Mouse (Mus musculus) kidney, embryonic 15.5 days (tissue): ENCODE results near the gene Rbm44. TPM values are rescaled to one million over a fixed set of nuclear protein-coding genes. Genes with fewer than 3 reads are reported as not detected.

Experiments
- ATAC-seq: fragments of 200-750 bp; cut with Nextera tagmentation; replicated peaks from 2 replicates; pipeline ENCODE4 v1.8.0; 2017; ENCODE audit warnings: moderate TSS enrichment; ENCODE audit not compliant: low FRiP score
- H3K27ac ChIP-seq: fragments of 300-500 bp; sonication (generic); 2 replicates; pipeline ENCODE4 v1.5.1; 2015; ENCODE audit warnings: mild to moderate bottlenecking, inconsistent platforms
- H3K27me3 ChIP-seq: fragments of 300-500 bp; sonication (generic); 2 replicates; pipeline ENCODE4 v1.6.1; 2015; ENCODE audit warnings: inconsistent platforms
- H3K36me3 ChIP-seq: fragments of 300-500 bp; sonication (generic); 2 replicates; pipeline ENCODE4 v1.6.1; 2015; ENCODE audit warnings: inconsistent platforms
- H3K4me1 ChIP-seq: fragments of 300-500 bp; sonication (generic); 2 replicates; pipeline ENCODE4 v1.6.1; 2015; ENCODE audit warnings: inconsistent platforms
- H3K4me2 ChIP-seq: fragments of 300-500 bp; sonication (generic); 2 replicates; pipeline ENCODE4 v1.6.1; 2015; ENCODE audit warnings: moderate library complexity, mild to moderate bottlenecking, inconsistent platforms
- H3K4me3 ChIP-seq: fragments of 300-500 bp; sonication (generic); replicated peaks from 2 replicates; pipeline ENCODE4 v1.5.1; 2015; ENCODE audit warnings: mild to moderate bottlenecking, inconsistent platforms
- H3K9ac ChIP-seq: fragments of 300-500 bp; sonication (generic); 2 replicates; pipeline ENCODE4 v1.6.1; 2015; ENCODE audit warnings: mild to moderate bottlenecking, inconsistent platforms
- H3K9me3 ChIP-seq: fragments of 300-500 bp; sonication (generic); replicated peaks from 2 replicates; pipeline ENCODE4 v1.6.1; 2016; ENCODE audit warnings: inconsistent platforms
- WGBS: fragments of 180-500 bp; shearing (Covaris S2); methylation state at CpG from one replicate; pipeline ENCODE4 v1.1.7; 2015; ENCODE audit warnings: mixed read lengths; 5-methylcytosine and 5-hydroxymethylcytosine counted together
- polyA plus RNA-seq: library from polyadenylated mRNA; unstranded; fragments of >200 nt; fragmentation: Nextera tagmentation; extraction: Ambion mirVana; gene quantifications from 2 replicates; pipeline ENCODE4 v1.2.1, GENCODE M21; 2015

The Rbm44 gene
- polyA plus RNA-seq, 1 experiment from 2014 or later: 0.61 TPM

DNA sequence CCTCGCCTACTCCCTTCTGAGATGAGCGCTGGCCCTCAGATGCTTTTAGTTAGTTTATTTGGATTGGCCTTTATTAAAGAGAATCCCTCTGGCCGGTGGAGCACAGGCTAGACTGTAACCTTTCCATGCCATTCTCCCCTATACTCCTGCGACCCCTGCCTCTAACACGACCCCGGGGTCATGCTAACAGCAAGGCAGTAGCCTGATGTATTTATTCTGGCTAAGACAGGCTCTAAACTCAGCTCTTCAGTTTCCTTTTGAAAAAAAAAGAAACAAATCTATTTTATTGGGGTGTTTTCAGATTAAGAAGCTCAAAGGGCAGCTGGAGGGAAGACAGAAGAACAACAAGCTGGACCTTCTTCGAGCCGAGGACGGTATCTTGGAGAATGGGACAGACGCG, 22.8 kb upstream of the Rbm44 start:
- ATAC-seq: no peak
- no peak overlapping the region for H3K27ac ChIP-seq

DNA sequence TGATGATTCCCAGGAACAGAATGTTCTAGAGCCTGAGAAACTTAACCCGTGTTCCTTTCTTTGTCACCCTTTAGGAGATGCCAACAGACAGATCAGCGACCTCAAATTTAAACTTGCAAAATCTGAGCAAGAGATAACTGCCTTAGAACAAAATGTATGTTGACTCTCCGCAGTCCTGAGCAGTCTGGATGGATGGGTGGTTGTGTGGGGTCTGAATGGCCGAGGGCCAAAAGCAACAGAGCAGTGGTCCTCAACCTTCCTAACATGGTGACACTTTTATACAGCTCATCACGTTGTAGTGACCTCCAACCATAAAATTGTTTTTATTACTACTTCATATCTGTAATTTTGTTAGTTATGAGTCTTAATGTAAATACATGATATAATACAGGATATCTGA, 21.9 kb upstream of the Rbm44 start:
- Histone ChIP-seq H3K36me3 (peaks cover 48% of the 10 kb centered on the region), H3K4me1 (peaks cover 19% of the 10 kb centered on the region; the same call in 1 of the 2 replicates), H3K4me2 (no peak overlapping the region), H3K9ac (no peak overlapping the region), H3K27ac (no peak overlapping the region), H3K9me3 (no peaks in the 10 kb centered on the region), H3K4me3 (no peak overlapping the region), H3K27me3 (no peaks in the 10 kb centered on the region)
- ATAC-seq: no peak
- WGBS: 70% methylated on average over 5 of the region's 5 CpGs

More for the DNA sequence above, 22.8 kb upstream of the Rbm44 start:
- peaks cover 43% of the 10 kb centered on the region for H3K36me3 ChIP-seq
- no peak overlapping the region for H3K4me3 ChIP-seq
- H3K27me3 ChIP-seq: no peaks in the 10 kb centered on the region
- H3K9ac ChIP-seq: no peak overlapping the region
- H3K4me1 ChIP-seq: peaks cover 19% of the 10 kb centered on the region; the same call in 1 of the 2 replicates
- H3K9me3 ChIP-seq: no peaks in the 10 kb centered on the region
- 42% methylated on average over 11 of the region's 11 CpGs for WGBS
- no peak overlapping the region for H3K4me2 ChIP-seq

DNA sequence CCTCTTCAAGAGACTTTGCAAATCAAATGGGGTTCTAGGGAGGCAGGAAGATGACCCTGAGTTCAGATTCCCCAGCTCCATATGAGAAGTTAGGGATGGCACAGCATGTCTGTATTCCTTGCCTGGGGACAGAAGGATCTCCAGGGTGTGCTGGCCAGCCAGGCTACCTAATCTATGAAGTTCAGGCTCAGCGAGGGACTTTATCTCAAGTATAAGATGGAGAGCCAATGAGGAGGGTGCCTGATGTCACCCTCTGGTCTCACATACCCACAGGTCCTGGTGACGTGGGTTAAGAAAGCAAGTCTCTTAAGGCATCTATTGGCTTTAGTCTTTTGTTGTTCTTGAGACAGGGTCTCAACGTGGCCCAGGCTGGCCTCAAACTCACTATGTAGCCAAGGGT, 21.4 kb upstream of the Rbm44 start:
- no peak overlapping the region for H3K4me2 ChIP-seq
- peaks cover 53% of the 10 kb centered on the region for H3K36me3 ChIP-seq
- no peak overlapping the region for H3K27ac ChIP-seq
- H3K9me3 ChIP-seq: no peaks in the 10 kb centered on the region
- WGBS: 87% methylated on average over 3 of the region's 3 CpGs
- H3K9ac ChIP-seq: no peak overlapping the region
- H3K4me3 ChIP-seq: no peak overlapping the region
- peaks cover 19% of the 10 kb centered on the region; the same call in 1 of the 2 replicates for H3K4me1 ChIP-seq
- H3K27me3 ChIP-seq: no peaks in the 10 kb centered on the region
- ATAC-seq: no peak

DNA sequence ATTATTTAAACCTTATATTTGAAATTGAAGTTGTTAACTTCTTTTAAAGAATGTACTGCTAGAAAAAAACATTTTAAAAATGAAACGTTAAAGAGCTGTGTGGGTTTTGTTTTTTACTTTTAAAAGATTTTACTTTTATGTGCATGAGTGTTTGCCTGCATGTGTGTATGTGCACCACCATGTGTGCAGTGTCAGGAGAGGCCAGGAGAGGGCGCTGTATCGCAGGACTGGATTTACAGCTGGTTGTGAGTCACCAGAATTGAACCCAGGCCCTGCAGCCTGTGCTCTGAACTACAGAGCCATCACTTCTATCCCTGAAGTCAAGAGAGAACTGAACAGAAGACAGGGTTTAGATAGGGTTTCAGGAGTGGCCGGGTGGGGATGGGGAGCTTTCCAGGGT, 16.0 kb upstream of the Rbm44 start:
- H3K4me2 ChIP-seq: no peak overlapping the region
- no peak overlapping the region for H3K9ac ChIP-seq

DNA sequence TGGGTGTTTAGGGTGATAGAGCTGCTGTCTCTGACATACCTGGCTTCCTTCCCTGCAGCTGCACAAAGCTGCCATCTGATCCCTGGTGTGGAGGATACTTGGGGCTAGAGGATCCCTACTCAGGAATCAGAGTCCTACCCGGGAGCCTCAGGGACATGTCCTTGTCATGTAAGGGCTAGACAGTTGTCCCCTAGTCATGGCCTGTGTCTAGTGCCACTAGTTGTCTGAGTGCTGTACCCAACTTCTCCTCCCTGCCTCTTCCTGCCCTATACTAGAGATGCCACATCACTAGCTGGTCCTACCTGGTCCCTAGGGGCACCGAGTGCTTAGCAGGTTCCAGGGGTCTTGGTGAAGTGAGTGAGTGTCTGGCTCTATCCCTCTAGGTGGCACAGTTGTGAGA, 7.9 kb upstream of the Rbm44 start:
- no peak overlapping the region for H3K4me2 ChIP-seq
- H3K27me3 ChIP-seq: no peaks in the 10 kb centered on the region
- no peaks in the 10 kb centered on the region for H3K9me3 ChIP-seq
- WGBS: 79% methylated on average over 2 of the region's 2 CpGs
- no peak overlapping the region for H3K9ac ChIP-seq
- ATAC-seq: no peak
- H3K4me3 ChIP-seq: no peak overlapping the region
- no peaks in the 10 kb centered on the region for H3K36me3 ChIP-seq
- H3K4me1 ChIP-seq: no peaks in the 10 kb centered on the region
- no peak overlapping the region for H3K27ac ChIP-seq

More for the DNA sequence above, 16.0 kb upstream of the Rbm44 start:
- Histone ChIP-seq H3K4me1 (no peaks in the 10 kb centered on the region), H3K27ac (no peak overlapping the region), H3K9me3 (no peaks in the 10 kb centered on the region), H3K36me3 (peaks cover 37% of the 10 kb centered on the region), H3K27me3 (no peaks in the 10 kb centered on the region), H3K4me3 (no peak overlapping the region)
- no peak for ATAC-seq
- 92% methylated on average over 4 of the region's 4 CpGs for WGBS

DNA sequence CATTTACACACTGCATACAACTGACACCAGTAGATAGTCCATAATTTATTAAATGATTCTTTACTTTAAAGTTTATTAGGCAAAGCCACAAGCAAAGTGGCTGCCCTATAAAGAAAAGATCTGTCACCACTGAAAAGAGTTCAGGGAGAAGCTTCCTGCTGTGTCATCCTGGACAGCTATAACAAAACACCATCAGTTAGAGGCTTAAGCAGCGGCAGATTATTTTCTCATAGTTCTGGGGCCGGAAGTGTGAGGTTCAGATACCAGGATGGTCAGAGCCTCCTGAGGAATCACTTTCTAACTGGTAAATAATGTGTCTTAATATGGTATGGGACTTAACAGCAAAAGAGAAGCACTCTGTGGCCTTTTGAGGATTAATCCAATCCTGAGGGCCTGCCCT, 6.6 kb downstream of the Rbm44 start:
- no peak for ATAC-seq
- Histone ChIP-seq H3K4me1 (no peaks in the 10 kb centered on the region), H3K36me3 (no peaks in the 10 kb centered on the region), H3K4me2 (no peak overlapping the region), H3K27me3 (no peaks in the 10 kb centered on the region), H3K27ac (no peak overlapping the region), H3K9me3 (no peaks in the 10 kb centered on the region), H3K9ac (no peak overlapping the region), H3K4me3 (no peak overlapping the region)
- 89% methylated on average over 2 of the region's 2 CpGs for WGBS

DNA sequence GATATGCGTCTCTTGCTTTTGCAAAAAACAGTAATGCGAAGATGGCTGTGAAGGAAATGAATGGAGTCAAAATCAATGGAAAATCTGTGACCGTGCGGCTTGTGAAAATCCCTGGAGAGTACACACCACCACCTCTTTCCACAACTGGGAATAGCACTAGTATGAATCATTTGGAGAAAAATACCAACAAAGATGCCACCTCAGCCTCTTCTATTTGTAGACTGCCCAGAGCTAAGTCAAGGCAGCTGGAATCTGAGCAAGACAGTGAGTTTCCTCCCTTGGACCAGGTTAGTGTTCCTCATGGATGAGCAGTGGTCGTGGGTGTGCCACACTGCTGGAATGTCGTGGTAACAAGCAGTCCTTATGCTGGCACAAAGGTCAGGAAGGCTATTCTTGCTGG, 21.9 kb downstream of the Rbm44 start:
- Histone ChIP-seq H3K36me3 (no peaks in the 10 kb centered on the region), H3K9me3 (no peaks in the 10 kb centered on the region; the same call in 1 of the 2 replicates), H3K27ac (no peak overlapping the region), H3K4me2 (no peak overlapping the region), H3K4me3 (no peak overlapping the region), H3K27me3 (0 out of 2 replicates have a peak, but pooled peaks cover 3% of the 10 kb centered on the region), H3K9ac (no peak overlapping the region), H3K4me1 (no peaks in the 10 kb centered on the region)
- no peak for ATAC-seq
- WGBS: 82% methylated on average over 6 of the region's 6 CpGs

DNA sequence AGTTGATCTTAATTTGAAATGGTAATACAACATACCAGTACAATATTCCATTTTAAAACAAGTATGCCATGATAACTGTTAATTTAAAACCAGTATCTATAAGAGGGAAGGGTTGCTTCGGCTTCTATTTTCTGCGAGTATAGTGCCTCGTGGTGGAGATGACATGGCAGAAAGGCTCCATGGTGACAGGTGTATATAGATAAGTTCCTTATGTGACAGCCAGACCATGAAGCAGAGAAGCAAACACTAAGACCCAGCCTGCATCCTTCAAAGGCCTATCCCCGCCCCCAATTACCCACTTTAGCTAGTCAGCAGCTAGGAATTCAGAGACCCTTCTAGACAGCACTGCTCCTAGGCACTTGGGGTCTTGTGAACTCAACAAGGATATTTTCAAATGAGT, 24.3 kb downstream of the Rbm44 start:
- Histone ChIP-seq H3K4me1 (no peaks in the 10 kb centered on the region), H3K36me3 (no peaks in the 10 kb centered on the region), H3K4me3 (no peak overlapping the region), H3K9me3 (peaks cover 4% of the 10 kb centered on the region; the same call in 1 of the 2 replicates), H3K27me3 (0 out of 2 replicates have a peak, but pooled peaks cover 3% of the 10 kb centered on the region), H3K27ac (no peak overlapping the region), H3K9ac (no peak overlapping the region), H3K4me2 (no peak overlapping the region)
- ATAC-seq: no peak
- WGBS: 81% methylated on average over 4 of the region's 4 CpGs

DNA sequence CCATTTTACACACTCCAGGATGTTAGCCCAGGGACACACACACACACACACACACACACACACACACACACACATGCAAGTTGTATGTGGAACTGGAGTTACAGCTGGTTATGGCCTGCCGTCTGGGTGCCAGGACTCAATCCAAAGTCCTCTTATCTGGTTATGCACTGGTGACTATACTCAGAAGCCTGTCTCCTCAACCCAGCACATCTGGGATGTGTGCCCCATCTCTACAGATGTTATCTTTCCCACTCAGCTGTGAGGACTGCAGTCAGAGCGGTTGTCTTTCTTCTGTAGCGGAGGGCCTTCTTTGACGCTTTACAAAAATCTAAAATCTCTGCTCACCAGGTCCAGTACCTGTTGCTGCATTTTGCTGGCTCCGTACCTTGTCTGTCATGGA, 29.9 kb downstream of the Rbm44 start:
- H3K4me2 ChIP-seq: no peak overlapping the region
- no peak for ATAC-seq
- H3K27me3 ChIP-seq: peaks cover 7% of the 10 kb centered on the region
- H3K36me3 ChIP-seq: no peaks in the 10 kb centered on the region
- no peak overlapping the region for H3K4me3 ChIP-seq
- no peak overlapping the region for H3K27ac ChIP-seq
- peaks cover 6% of the 10 kb centered on the region for H3K4me1 ChIP-seq
- H3K9me3 ChIP-seq: peaks cover 4% of the 10 kb centered on the region; the same call in 1 of the 2 replicates
- no peak overlapping the region for H3K9ac ChIP-seq
- 82% methylated on average over 5 of the region's 5 CpGs for WGBS

DNA sequence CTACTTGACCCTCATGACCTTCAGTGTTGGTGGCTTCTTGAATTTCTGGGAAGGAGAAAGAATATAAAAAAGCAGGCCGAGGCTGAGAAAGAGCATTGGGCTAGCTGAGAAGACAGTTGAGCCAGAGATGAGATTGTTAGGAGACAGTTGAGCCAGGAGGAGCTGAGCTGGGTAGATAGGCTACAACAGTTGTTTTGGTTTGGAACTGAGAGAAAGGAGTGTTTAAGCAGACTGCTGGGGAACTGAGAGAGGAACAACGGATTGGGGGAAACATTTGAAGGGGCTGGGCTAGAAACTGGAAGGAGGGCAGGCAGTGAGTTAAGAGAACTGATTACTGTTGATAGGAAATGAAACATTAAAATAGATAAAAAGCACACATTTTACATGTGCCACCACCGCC, 31.1 kb downstream of the Rbm44 start:
- Histone ChIP-seq H3K27ac (no peak overlapping the region), H3K27me3 (peaks cover 20% of the 10 kb centered on the region), H3K4me1 (peaks cover 18% of the 10 kb centered on the region), H3K36me3 (no peaks in the 10 kb centered on the region), H3K9ac (no peak overlapping the region), H3K4me2 (no peak overlapping the region), H3K9me3 (peaks cover 4% of the 10 kb centered on the region; the same call in 1 of the 2 replicates), H3K4me3 (no peak overlapping the region)
- ATAC-seq: no peak
- WGBS: 48% methylated on average over 3 of the region's 3 CpGs

DNA sequence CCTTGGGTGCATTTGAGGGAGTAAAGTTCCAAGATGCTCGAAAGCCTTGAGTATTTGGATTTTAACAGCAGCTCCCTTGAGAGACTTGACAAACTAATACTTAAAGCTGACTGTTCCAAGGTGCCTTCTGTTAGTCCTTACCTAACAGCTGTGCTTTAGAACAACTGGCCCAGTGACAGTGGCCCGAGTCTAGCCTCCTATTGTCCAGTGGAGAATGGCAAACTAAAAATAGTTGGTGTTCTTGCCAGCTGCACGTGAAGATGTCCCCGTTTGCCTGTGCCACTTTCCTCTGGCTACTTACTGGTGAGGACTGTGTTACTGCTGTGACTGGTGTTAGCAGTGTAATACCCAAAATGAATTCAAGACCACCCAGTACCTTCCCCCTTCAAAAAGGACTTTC, 32.0 kb downstream of the Rbm44 start:
- H3K4me2 ChIP-seq: no peak overlapping the region
- H3K27me3 ChIP-seq: peaks cover 25% of the 10 kb centered on the region
- H3K27ac ChIP-seq: no peak overlapping the region
- WGBS: 72% methylated on average over 4 of the region's 4 CpGs
- ATAC-seq: no peak
- H3K9ac ChIP-seq: no peak overlapping the region
- H3K4me3 ChIP-seq: no peak overlapping the region
- H3K9me3 ChIP-seq: peaks cover 4% of the 10 kb centered on the region; the same call in 1 of the 2 replicates
- H3K36me3 ChIP-seq: no peaks in the 10 kb centered on the region
- peaks cover 26% of the 10 kb centered on the region for H3K4me1 ChIP-seq

DNA sequence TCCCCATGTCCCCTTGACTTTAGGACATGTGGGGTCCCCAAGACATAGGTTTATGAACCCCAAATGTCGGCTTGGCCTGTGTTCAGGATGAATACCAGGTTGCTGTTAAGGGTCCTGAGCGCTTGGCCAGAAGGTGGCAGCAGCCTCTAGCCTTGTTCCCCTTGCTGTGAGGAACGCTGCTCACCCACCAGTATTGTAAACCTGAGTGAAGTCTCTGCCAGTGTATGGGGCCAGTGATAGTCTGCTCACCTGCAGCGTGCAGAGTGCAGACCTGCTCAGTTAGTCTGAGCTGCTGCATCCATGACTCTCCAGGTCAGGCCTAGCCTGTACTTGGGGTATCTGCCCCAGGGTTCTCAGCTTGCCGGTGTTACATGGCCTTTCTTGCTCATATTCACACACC, 34.2 kb downstream of the Rbm44 start:
- Histone ChIP-seq H3K4me1 (peaks cover 26% of the 10 kb centered on the region), H3K4me2 (no peak overlapping the region), H3K36me3 (no peaks in the 10 kb centered on the region), H3K27ac (no peak overlapping the region), H3K27me3 (peaks cover 43% of the 10 kb centered on the region), H3K4me3 (no peak overlapping the region), H3K9me3 (no peaks in the 10 kb centered on the region), H3K9ac (no peak overlapping the region)
- 32% methylated on average over 5 of the region's 5 CpGs for WGBS
- ATAC-seq: 0 out of 2 replicates have a peak, but pooled peaks have one; percentile 33

DNA sequence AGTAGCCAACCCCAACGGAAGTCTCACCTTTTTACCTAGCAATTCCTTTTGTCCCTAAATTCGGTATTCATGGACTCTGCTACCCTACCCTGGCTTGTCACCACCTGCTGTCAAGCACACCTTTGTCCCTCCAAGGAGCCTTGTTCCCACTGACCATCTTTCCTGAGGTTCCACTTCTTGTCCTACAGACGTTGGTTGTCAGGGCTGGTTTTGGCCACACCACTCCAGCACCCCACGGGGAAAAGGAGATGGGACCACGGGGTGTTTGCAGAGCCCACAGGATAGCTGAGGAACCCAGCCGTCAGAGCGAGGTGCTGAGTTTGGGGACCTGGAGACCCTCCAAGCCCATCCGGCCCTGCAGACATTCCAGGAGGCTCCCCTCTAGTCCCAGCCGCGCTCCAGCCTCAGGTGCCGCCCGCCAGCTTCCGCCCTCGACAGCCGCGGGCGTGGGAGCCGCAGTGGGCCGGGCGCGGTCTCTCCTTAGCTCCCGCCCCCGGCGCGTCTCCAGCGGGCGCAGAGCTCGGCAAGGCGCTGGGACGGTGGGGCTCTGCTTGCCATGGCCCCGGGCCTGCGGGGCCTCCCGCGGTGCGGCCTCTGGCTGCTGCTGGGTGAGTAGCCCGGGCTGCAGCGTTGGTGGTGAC, 34.8 kb downstream of the Rbm44 start, which contains the start of gene Ramp1:
Gene Ramp1, plus strand, starts transcription at position 290 of the 641 bp plus-strand sequence.
- Histone ChIP-seq H3K9ac (peak within 1 kb of the TSS; percentile 33; the same call in 1 of the 2 replicates), H3K36me3 (no peaks in the 10 kb centered on the region), H3K27me3 (peaks cover 44% of the 10 kb centered on the region), H3K4me3 (peak within 1 kb of the TSS; percentile 45), H3K27ac (no peak within 1 kb of the TSS), H3K4me1 (peaks cover 26% of the 10 kb centered on the region), H3K4me2 (peak within 1 kb of the TSS; percentile 86), H3K9me3 (no peaks in the 10 kb centered on the region)
- 4% methylated on average over 37 of the region's 37 CpGs for WGBS
- ATAC-seq: peak; percentile 56; the same call in 1 of the 2 replicates
